ENCODE assay signal across 23 mouse cellular contexts in the genomic region with DNA sequence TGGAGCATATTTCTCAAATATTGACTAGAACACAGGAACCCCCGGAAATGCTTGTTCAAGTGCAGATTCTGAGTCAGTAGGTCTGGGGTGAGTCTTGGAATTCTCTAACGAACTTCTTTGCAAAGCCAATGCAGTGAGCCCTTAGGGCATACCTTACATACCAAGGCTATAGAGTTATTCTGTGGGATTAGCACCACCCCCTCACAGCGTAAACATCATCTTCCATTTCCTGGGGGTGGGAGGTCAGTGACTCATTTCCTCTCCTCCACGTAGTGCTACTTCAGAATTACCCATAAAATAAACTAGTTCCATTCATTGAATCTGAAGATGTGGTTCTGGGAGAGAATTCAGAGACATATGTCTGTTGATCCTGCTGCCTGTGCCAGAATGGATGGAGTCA.
DNase-seq lines count a peak whose midpoint lies in the region; ATAC-seq and TF ChIP-seq lines count a peak whose summit lies in the region.
"Had no signal": no experiment of that assay in that cellular context is flagged by ENCODE, and none has a peak within 500 bp of the region (broad histone marks: within the 10 kb centered on the region; RNA-seq: fewer than 3 reads in every experiment).

No protein-coding gene starts in this region.

- in situ Hi-C loops in Patski (cut with MboI; ENCODE audit: low pct_unique_long_range_greater_than_20kb): no loop called here

- no peak overlapping the region for H3K9ac ChIP-seq in heart, embryonic 11.5 days (ENCODE audit: low read depth, low read length)
- H3K9ac ChIP-seq: embryonic facial prominence, embryonic 15.5 days; hindbrain, embryonic 12.5 days had no signal

- H3K79me3 ChIP-seq in C2C12 (ENCODE audit: low read depth): no peaks in the 10 kb centered on the region

- POLR2A ChIA-PET in Patski (lab: Charles Lee): no interaction called here

- H3K79me2 ChIP-seq in C2C12 (ENCODE audit: control insufficient read depth, insufficient read depth): no peaks in the 10 kb centered on the region

- CTCF ChIA-PET in Patski (lab: Charles Lee): no interaction called here

- peak; percentile 55 for DNase-seq in Patski (ENCODE audit: low read depth, low spot score)
- peak; percentile 13 for DNase-seq in fibroblast of lung, adult 2 months (ENCODE audit: low read depth)
- DNase-seq in cerebellum, postnatal 10 days: no peak
- DNase-seq in left cerebral cortex, postnatal 36 days (ENCODE audit: low spot score in 2 of 2): no peak
- no peak for DNase-seq in kidney, adult 9 months
- DNase-seq: adrenal gland, adult 2 months; adrenal gland, postnatal 25 days; cerebellum, adult 18-20 months; cerebellum, adult 9-11 months; embryo, embryonic 11 days; gastrocnemius, postnatal 36 days; heart, adult 11 months; heart, postnatal 10 days; heart, postnatal 4 days had no signal

- intact Hi-C loops in left cerebral cortex, postnatal 36 days (cut with DNase I): no loop called here

- no peak overlapping the region for H3ac ChIP-seq in C2C12 (ENCODE audit: control insufficient read depth, insufficient read length, low read depth)

- H3K9me3 ChIP-seq in heart, embryonic 11.5 days (replicated peaks; ENCODE audit: control insufficient read depth, low read length): peaks cover 7% of the 10 kb centered on the region; the same call in 1 of the 2 replicates
- H3K9me3 ChIP-seq: embryonic facial prominence, embryonic 15.5 days; hindbrain, embryonic 12.5 days had no signal

- H3K27ac ChIP-seq in heart, embryonic 11.5 days (ENCODE audit: low read depth, low read length): no peak overlapping the region
- H3K27ac ChIP-seq: embryonic facial prominence, embryonic 15.5 days; hindbrain, embryonic 12.5 days had no signal

- peak; percentile 87 for ATAC-seq in Patski
- ATAC-seq in heart, embryonic 11.5 days (replicated peaks; ENCODE audit: insufficient number of reproducible peaks, low FRiP score, low TSS enrichment): no peak
- ATAC-seq: forebrain, embryonic 14.5 days; hindbrain, embryonic 16.5 days; inflammation-experienced regulatory T-cells, adult 6 months; intestine, postnatal 0 days had no signal

- TF ChIP-seq CTCF in C2C12 (IDR thresholded peaks at IDR 0.05; ENCODE audit: control insufficient read depth, insufficient read depth, insufficient read length): no peak
- TF ChIP-seq CTCF in Patski (IDR thresholded peaks at IDR 0.05): no peak

- H3K4me2 ChIP-seq in heart, embryonic 11.5 days: no peak overlapping the region
- H3K4me2 ChIP-seq: embryonic facial prominence, embryonic 15.5 days; hindbrain, embryonic 12.5 days had no signal

- H3K36me3 ChIP-seq in C2C12 (ENCODE audit: control insufficient read depth, insufficient read depth): no peaks in the 10 kb centered on the region
- H3K36me3 ChIP-seq in heart, embryonic 11.5 days (ENCODE audit: control insufficient read depth, insufficient read depth, low read length): no peaks in the 10 kb centered on the region
- H3K36me3 ChIP-seq: embryonic facial prominence, embryonic 15.5 days; hindbrain, embryonic 12.5 days had no signal

- WGBS in heart, embryonic 11.5 days (ENCODE audit: insufficient replicate concordance): 60% methylated on average over 4 of the region's 4 CpGs

- H3K4me3 ChIP-seq in C2C12 (ENCODE audit: insufficient read depth, poor library complexity, severe bottlenecking): no peak overlapping the region
- no peak overlapping the region for H3K4me3 ChIP-seq in heart, embryonic 11.5 days (ENCODE audit: low read depth, low read length)
- H3K4me3 ChIP-seq: embryonic facial prominence, embryonic 15.5 days; hindbrain, embryonic 12.5 days had no signal

- H3K27me3 ChIP-seq in C2C12 (ENCODE audit: control insufficient read depth, insufficient read depth, insufficient read length): no peaks in the 10 kb centered on the region
- no peaks in the 10 kb centered on the region for H3K27me3 ChIP-seq in Patski
- H3K27me3 ChIP-seq in heart, embryonic 11.5 days (ENCODE audit: control insufficient read depth, insufficient read depth, low read length): no peaks in the 10 kb centered on the region
- H3K27me3 ChIP-seq: CH12.LX; embryonic facial prominence, embryonic 15.5 days; hindbrain, embryonic 12.5 days had no signal

- H3K4me1 ChIP-seq in heart, embryonic 11.5 days (ENCODE audit: control insufficient read depth, insufficient read depth, low read length): no peaks in the 10 kb centered on the region
- H3K4me1 ChIP-seq: embryonic facial prominence, embryonic 15.5 days; hindbrain, embryonic 12.5 days had no signal

TF ChIP-seq in C2C12, 6 proteins besides CTCF, POLR2A, EP300 and RAD21:
- TF ChIP-seq USF1 (IDR thresholded peaks at IDR 0.05; ENCODE audit: low read depth) (no peak), FOSL1 (IDR thresholded peaks at IDR 0.05; ENCODE audit: insufficient read depth, low read length, poor library complexity, severe bottlenecking) (peak; percentile 32), MYOG (IDR thresholded peaks at IDR 0.05; ENCODE audit: control insufficient read depth, extremely low read depth, insufficient read length) (no peak)
TF ChIP-seq in C2C12: peak in this region for 1.

Comparison
In these comparisons a context has a peak if more than half of its experiments do, and no peak if none do; other contexts are left out.
1. DNase-seq: peak in Patski (single experiment) and fibroblast of lung, adult 2 months (single experiment); none in cerebellum, postnatal 10 days (0 of 2), left cerebral cortex, postnatal 36 days (0 of 2) and kidney, adult 9 months (single experiment).